Mouse (Mus musculus): ENCODE data around the gene Apln.

Gene Apln

DNA sequence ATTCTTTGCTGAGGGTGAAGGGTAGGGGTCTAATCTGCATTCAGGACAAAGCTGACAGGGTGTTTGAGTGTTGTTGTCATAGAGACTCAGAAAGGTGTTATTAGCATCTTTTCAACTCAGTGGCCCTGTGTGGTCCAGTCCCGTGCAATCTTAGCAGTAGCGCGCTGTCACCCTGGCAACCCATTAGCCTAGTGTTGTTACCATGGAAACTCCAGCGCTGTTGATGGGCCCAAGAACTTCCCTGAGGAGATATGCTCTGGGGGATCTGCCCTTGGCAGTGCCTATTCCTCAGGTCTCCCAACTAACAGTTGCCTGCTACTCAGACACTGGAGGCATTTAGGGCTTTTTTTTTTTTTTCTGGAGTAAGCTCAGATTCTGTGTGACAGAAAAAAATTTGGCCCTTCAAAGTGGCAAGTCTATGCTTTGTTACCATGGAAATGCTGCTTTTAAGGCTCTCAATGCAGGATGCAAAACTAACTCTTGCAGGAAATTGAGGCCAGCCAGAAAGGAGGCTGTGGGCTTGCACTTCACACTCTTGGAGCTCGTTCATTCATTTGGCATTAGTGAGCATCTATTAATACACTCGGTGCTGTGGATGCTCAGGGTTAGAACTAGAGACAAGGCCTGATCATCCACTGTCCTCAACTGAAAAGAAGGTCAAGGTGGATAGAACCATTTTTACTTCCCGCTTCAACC lies 17.6 kb downstream of the Apln start:
- in situ Hi-C loops (cut with MboI, MseI) = no loop called here

DNA sequence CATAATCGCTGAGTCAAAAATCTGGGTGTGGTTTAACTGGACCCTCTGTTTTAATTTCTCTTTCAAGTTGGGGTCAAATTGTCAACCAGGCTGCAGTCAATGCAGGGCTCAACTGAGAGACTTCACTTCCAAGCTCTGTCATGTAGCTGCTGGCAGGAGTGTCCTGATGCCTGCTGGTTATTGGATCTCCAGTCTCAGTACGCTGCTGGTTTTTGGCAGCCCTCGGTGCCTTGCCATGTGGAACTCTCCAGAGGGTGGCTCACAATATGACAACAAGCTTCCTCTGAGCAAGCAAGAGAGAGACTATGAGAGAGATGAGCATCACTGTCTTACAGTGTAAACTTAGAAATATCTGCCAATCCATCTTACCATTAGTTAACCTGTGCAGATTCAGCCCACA lies 23.0 kb downstream of the Apln start:
- in situ Hi-C loops (cut with MboI, MseI) = no loop called here

DNA sequence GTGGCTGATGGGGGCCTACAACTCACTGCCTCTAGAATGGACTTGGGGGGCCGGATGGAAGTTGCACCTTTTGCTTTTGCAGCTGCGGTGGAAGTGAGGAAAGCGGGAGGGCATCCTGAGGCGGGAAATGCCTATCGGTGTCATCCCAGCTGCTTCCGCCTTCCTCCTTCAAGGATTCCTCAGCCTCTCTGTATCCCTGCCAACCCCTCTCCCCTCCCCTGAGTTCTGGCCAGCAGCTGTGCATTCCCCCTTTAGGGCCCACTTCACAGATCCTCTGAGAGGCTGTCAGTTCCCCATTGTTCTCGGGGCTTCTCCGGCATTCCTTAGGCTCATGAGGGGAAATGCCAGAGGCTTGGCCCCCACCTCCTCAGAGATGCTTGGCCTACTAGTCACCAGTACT lies 28.6 kb downstream of the Apln start:
- in situ Hi-C loops (cut with MboI, MseI) = no loop called here

DNA sequence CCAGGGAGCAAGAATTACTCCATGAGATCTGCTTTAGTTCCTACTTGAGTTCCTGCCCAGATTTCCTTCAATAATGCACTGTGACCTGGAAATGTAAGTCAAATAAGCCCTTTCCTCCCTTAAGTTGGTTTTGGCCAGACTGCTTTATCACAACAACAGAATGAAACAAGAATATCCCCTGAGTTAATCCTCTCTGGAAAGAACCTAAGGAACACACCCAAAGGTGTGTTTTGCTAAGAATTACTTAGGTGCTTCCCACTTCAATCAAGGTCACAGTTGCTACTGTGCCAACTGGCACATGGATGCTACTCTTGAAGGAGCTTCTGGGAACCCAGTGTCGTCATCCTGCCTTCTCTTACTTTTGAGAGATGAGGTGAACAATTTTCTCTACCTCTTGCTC lies 29.9 kb downstream of the Apln start:
- in situ Hi-C loops (cut with MboI, MseI) = no loop called here

DNA sequence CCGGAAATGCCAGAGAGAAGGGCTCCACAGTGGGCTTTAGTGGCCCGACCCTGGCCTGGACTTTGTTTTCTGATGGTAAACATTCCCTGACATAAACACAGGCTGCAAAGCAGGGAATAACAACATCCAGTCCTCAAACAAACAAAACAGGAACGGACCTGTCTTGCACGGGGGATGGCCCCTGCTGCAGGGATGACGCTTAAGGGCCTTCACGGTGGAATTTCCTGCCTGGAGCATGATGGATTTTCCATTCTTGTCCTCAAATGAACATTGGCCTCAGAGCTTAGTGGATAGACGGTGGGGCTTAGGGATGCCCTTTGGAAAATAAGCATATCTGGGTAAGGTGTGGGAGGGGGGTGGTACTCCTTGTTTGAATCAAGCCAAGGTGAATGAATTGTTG lies 33.5 kb downstream of the Apln start:
- in situ Hi-C loops (cut with MboI, MseI) = no loop called here

DNA sequence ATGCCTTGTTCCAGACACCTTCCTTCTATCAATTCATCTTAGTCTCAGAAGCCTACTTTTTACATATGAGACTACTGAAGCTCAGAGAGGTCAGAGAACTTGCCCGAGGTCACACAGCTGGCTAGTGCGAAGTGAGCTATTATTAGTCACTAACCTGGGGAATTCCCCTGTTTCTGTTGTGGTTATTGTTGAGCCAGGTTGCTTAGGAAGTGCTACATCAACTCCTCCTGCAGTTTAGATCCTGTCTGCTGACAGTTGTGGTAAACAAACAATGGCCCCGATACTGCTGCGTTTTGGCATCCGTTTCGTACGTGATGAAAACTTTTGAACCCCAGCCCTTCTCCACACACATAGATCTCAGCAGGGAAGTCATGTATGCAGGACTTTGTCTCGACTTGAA lies 36.2 kb downstream of the Apln start:
- in situ Hi-C loops (cut with MboI, MseI) = no loop called here

DNA sequence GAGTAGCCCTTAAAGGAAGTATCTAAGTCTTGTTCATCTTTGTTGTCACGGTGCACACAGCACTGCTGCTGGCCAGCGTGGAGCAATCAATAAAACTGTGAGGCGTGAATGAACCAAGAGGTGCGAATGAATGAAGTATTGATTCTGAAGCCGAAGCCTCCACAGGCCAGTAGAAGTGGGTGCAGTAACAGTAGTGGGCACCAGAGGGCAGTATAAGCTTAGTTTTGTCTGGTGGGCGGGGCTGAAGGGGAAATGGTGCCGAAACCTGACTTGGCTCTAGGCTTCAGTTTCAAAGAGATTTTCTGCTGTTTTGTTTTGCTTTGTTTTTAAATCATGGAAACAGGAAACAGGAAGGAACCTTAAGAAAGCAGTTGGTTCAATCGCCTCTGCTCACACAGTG lies 42.0 kb downstream of the Apln start:
- in situ Hi-C loops (cut with MboI, MseI) = no loop called here

DNA sequence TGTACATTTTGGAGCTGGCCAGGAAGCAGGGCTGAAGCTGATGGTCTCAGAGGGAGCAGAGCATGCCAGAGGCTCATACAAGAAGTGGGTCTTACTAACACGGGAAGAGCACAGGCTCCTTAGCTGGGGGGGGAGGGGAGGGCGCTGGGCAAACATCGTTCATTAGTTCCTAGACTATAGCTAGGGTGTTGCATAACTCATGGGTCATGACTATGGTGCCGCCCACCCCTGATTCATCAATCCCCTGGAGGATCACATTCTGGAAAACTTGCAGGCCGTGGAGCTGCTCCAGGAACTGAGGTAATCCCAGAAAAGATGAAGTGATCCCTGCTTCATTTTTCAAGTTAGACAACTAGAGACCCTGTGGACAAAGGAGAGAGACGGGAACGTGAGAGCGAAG lies 46.6 kb downstream of the Apln start:
- in situ Hi-C loops (cut with MboI, MseI) = loop anchor here (5.0 kb wide), 1 partner anchor 429 kb away; no protein-coding TSS in a partner anchor

DNA sequence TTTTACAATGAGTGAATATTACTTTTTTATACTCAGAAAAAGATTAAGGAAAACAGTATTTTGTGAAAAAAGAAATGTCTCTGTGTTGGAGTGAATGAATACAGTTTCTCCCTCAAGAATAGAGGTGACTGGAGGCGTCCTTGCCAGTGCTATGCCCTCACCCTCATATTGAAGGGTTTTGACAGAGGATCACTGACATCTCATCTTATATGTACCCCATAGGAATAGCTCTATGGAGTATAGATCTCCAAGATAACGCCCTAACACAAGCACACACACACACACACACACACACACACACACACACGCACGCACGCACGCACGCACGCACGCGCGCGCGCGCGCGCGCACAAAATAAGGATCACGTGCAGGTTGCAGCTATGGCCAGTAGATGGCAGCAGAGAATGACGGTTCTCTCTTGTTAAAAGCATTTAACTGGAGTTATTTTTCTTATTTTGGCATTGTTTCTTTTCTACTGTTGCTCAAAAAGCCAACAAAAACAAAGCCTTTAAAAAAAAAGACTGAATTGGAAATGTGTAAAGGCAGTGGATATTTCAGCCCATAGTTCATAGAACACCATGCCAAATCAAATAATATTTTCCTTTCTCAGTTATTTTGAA lies 49.5 kb downstream of the Apln start:
- in situ Hi-C loops (cut with MboI, MseI) = loop anchor here (5.0 kb wide), 1 partner anchor 432 kb away; no protein-coding TSS in a partner anchor

DNA sequence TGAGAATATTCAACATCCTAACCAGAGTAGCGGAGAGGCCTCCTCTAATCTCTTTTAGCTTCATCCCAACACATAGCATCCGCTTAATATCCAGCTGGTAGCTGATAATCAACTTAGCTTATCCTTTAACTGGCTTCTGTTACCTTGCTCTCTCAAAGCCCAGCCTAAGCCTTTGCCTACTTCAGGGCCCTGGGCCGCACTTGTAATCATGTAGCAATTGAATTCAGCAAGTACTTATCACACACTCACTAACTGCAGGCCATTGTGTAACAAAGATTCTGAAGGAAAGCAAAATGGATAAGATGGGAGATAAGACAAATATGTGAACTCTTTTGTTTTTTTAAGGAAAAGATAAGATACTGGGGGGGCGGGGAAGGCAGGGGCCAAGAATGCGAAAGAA lies 57.6 kb downstream of the Apln start:
- in situ Hi-C loops (cut with MboI, MseI) = no loop called here

DNA sequence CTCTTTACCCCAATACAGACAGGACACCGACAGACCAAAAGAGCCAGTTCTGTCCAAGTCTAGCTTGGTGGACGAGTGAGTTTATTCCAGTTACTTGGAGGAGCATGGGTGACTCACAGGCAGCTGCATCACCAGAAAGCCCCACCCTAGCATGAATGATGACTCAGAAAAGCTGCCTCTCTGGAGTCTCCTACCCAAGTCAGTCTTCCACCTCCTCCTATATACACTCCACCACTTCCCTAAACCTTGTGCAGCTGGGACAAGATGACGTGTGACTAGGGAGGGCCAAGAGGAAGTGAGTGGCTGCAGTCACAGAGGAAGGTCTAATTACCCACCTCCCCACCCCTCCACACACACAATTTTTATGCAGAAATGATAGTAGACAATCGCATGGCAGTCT lies 58.1 kb downstream of the Apln start:
- in situ Hi-C loops (cut with MboI, MseI) = no loop called here

Measured in regulatory T cell (primary cell).